Mouse (Mus musculus) cerebellum, postnatal 25 days (tissue): ENCODE measurements around the gene Gas2l2.

ENCODE experiments used
- DNase-seq, 2 experiments: peaks; one replicate each; pipeline ENCODE4 v3.0.0; 2021; ENCODE audit warnings: mixed read lengths in 2 of 2

Gene Gas2l2

DNA sequence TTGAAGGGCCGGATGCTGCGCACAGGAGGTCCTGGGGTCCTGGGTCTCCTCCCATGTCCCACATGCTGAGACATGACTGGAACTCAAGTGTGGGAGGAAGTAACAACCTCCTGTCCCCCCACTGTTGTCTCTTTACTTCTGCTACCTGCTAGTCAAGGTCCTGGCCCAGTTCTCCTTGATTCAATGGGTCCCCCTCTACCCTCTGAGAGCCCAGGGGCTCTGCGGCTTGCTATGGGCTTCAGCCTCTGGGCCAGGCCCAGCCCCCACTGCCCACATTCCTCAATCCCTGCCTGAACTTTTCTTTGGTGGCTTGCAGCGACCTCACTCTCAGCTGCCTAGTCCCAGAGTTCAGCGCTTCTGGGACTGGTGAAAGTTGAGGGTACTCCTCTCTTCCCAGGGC lies at the start of gene Gas2l2:
Gene Gas2l2, minus strand, starts transcription at position 101 of the 400 bp plus-strand sequence.
- no peak for DNase-seq

- no peak for DNase-seq
Observed at GRCm38 (mm10) chr11:83473235-83474016, 44.2 kb upstream of the Gas2l2 start.

DNA sequence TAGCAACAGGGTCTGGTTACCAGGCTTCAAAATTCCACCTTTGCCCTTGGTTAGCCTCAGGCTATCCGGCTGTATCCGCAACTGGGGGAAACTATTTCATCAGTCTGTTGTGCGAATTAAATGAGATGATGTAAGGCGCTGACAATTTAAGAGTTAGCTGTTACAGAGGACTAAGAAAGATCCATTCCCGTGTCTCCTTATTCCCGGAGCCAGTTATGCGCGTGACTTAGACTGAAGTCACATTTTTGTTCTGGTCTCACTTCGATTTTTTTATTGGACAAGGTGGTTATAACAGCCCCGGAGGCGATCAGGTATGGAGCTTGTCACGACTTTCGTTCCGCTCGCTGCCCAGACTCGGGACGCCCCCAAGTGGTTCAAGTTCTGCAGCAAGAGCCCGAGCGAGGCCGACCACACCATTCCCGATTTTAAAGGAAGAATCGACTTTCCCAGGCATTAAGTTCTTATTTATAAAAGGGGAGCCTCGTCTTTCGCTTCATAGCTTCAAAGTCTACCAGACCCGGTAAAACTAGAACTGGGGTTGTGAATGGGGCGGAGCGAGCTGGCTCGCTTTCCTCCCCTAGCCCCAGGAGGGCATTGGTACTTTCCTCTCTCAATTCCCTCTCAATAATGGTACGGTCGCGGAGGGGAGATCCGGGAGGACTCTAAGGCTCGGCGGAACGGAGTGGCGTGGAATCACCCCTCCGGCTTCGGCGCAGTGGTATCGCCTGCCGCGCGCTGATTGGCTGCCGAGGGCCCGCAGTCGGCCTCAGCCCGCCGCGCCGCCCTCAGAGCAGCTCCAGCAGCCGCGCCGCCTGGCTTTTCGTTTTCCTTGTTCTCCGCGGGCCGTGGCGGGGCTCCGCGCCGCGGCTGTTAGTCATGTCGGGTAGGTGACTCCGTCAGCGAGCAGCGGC lies 43.3 kb upstream of the Gas2l2 start, which contains the start of gene Taf15:
Gene Taf15, plus strand, starts transcription at position 763 of the 911 bp plus-strand sequence.
- peak; percentile 99 to 100 for DNase-seq

GRCm38 (mm10) chr11:83471766-83472165 lies 42.5 kb upstream of the Gas2l2 start:
- DNase-seq: no peak

DNA sequence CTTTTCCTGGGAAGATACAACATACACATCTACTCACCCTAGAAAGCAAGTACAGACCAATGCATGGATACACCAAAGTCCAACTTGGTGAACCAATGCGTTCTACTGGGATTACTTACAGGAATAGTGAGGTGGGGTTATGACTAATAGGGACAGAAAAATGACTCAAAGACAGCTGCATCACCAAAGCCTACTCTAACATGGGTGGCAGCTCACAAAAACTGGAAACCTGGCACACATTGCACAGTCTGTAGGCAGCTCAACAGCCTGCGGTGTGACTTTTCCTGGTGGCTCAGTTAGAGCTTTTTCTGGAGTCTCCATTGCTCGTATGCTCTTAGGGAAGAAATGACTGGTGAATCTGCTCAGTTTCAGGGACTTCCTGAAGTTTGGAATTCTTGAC lies 39.5 kb upstream of the Gas2l2 start:
- no peak for DNase-seq

GRCm38 (mm10) chr11:83467120-83467652 lies 37.9 kb upstream of the Gas2l2 start:
- peak; percentile 43 to 67 for DNase-seq

DNA sequence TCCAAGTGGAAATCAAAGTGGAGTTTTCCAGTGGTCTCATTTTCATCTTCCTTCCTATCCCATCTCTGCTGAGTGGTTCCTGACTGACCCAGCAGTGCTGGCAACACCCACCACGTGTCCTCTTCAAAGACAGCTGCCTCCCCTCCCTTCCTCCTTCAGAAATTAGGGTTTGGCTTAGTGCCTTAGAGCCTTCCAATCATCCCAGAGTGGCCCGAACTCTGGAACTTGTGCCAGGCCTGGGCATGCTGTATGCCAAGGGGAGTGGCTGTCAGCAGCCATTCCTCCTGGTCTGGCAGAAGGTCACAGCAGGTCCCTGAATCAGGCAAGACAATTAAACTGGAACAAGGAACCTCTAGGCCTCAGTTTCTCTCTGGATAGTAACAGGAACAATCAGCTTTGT lies 36.7 kb upstream of the Gas2l2 start:
- DNase-seq: peak; percentile 84 to 92

- peak; percentile 60 to 69 for DNase-seq
Observed at GRCm38 (mm10) chr11:83462711-83463244, 33.5 kb upstream of the Gas2l2 start, which contains the start of gene Mmp28. TSS of gene Mmp28 (minus strand) at chr11:83463071.

- no peak for DNase-seq
Observed at GRCm38 (mm10) chr11:83461462-83462027, 32.3 kb upstream of the Gas2l2 start.

- DNase-seq: no peak
Observed at GRCm38 (mm10) chr11:83457912-83458601, 28.8 kb upstream of the Gas2l2 start.

DNA sequence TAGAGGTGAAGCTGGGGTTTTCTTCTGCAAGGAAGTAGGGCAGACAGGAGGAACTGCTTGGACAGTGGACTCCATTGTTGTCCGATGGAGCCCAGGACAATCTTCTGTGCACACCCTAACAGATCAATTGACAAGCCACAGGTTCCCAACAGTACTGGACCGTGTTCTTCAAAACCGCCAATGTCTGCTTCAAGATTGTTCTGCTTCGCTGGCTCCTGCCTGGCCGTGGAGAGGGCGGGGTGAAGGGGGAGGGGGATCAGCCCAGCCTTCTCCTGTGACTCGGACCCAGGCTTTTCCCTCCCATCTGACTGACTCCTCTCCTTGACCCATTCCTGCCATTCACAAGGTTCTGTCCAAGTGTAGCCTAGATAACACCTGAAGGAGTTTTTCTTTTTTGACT lies 28.0 kb upstream of the Gas2l2 start:
- DNase-seq: no peak

DNA sequence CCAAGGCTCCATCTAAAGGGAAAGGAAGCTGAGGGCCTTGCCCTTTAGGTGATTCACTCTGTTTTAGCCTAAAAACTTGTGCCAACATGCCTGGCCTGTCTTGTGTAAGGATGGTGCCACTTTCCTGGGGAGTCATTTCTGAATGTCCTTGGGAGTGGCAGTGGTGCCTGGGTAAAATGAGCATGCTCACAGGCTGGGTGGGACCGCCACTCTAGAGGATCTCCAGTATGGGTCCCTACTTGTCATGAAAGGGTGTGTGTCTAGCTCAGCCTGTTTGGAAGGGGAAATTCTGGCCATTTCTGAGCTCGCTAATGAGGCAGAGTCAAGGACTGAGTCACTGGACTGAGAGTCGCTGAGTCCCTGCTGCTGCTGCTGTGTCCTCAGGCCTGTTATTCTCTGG lies 26.4 kb upstream of the Gas2l2 start:
- no peak for DNase-seq

- no peak for DNase-seq
Observed at GRCm38 (mm10) chr11:83454548-83454947, 25.3 kb upstream of the Gas2l2 start.

DNA sequence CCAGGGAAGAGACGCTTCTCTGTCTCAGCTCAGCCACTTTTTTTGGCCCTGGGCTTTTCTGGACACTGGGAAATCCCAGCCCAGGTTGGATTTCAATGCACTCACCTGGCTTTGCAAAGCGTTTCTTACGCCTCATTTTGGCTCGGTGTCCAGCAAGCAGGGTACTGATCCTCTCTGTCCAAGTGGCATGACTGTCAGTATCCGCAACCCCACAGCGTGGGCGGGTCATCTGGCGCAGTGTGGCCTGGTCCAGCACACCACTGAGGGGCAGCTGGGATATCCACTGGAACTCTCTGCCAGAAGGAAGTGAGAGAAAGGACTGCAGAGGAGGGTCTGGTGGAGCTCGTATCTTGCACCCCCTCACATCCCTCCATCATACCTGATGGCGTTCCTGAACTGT lies 22.0 kb upstream of the Gas2l2 start:
- DNase-seq: peak; percentile 49 to 60

GRCm38 (mm10) chr11:83450550-83450949 lies 21.3 kb upstream of the Gas2l2 start:
- no peak for DNase-seq

DNA sequence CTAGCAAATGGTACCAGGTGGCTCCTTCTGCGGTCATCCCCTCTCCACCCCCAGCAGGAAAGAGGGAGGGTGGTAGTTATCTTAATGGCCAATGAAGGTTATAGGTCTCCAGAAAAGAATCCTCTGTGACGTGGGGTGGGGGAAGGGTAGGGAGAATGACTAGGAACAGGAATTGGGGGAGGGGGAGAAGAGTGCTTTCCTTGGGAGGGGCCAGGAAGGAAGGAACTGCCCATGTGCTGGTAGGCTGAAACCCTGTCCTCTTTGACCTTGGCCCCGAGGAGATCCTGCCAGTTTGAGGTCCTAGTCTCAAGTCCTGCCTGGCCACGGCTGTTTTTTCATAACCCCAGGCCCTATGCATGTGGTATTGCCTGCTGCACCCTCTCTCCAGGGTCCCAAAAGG lies 20.0 kb upstream of the Gas2l2 start:
- no peak for DNase-seq

- peak in 1 of 2 experiments; percentile 53 for DNase-seq
Observed at GRCm38 (mm10) chr11:83448927-83449236, 19.6 kb upstream of the Gas2l2 start.

- no peak for DNase-seq
Observed at GRCm38 (mm10) chr11:83448021-83448926, 19.0 kb upstream of the Gas2l2 start.

DNA sequence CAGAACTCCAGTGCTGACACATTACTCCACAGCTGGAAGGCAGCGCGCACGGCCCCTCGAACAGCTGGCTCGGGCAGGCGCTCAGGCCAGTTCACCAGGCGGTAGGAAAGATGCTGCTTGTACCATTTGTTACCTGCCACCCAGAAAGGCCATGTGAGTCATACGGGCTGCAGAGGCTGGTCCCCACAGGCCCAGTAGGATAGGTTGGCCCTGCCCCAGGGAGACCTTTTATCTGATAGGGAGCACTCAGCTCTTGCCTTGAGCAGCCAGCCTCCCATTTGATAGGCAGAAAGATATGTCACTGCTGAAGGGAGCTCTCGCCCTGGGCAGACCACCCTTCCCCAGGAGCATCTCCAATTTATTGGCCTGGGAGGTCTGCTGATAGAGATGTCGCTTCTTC lies 18.4 kb upstream of the Gas2l2 start:
- no peak for DNase-seq

- DNase-seq: no peak
Observed at GRCm38 (mm10) chr11:83445001-83445400, 15.7 kb upstream of the Gas2l2 start.

GRCm38 (mm10) chr11:83443824-83444223 lies 14.6 kb upstream of the Gas2l2 start:
- no peak for DNase-seq
